10 mouse cellular contexts compared by ENCODE assay signal in the genomic region with DNA sequence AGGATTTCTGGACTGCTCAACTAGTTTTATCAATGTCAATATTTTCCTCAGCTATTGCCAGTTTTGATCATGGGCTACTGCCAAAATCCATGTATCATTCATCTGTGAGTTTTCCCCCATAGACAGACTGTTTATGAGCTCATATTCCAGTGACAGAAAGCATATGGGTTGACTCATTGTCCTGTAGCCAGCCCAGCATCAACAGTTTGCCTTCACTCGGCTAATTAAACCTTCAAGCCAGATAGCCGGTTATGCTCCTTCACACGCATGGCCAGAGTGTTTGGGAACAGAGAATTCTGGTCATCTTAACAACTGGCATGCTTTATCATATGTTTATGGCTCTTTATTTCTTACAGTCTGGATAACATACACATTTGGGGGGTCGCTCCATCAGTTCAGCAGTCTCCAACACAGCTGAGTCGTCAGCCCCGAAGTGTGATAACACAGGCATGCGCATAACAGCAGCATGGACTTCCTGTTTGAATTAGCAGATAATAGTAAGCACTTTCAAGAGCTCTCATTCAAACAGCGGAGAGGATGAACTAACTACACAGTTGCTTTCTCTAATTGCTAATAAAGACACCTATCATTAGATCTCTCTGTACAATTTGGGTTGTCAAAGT. TPM values are rescaled to one million over a fixed set of nuclear protein-coding genes. Genes with fewer than 3 reads are reported as not detected.
DNase-seq lines count a peak whose midpoint lies in the region; ATAC-seq and TF ChIP-seq lines count a peak whose summit lies in the region.
"Had no signal": no experiment of that assay in that cellular context is flagged by ENCODE, and none has a peak within 500 bp of the region (broad histone marks: within the 10 kb centered on the region; RNA-seq: fewer than 3 reads in every experiment).

No protein-coding gene starts in this region.

- no peaks in the 10 kb centered on the region for H3K4me1 ChIP-seq in forebrain, postnatal 0 days (ENCODE audit: insufficient read depth)
- no peaks in the 10 kb centered on the region for H3K4me1 ChIP-seq in liver, embryonic 11.5 days (replicated peaks; ENCODE audit: control insufficient read depth, insufficient read depth, low read length)
- H3K4me1 ChIP-seq in midbrain, embryonic 15.5 days = no peaks in the 10 kb centered on the region
- H3K4me1 ChIP-seq in hindbrain, embryonic 13.5 days (replicated peaks) = no peaks in the 10 kb centered on the region

- no peak overlapping the region for H3K4me2 ChIP-seq in forebrain, postnatal 0 days (ENCODE audit: low read depth)
- no peak overlapping the region for H3K4me2 ChIP-seq in liver, embryonic 11.5 days
- H3K4me2 ChIP-seq in midbrain, embryonic 15.5 days = no peak overlapping the region
- H3K4me2 ChIP-seq in hindbrain, embryonic 13.5 days = no peak overlapping the region

- no peaks in the 10 kb centered on the region for H3K36me3 ChIP-seq in forebrain, postnatal 0 days (ENCODE audit: insufficient read depth)
- no peaks in the 10 kb centered on the region for H3K36me3 ChIP-seq in liver, embryonic 11.5 days (ENCODE audit: control insufficient read depth, insufficient read depth, low read length)
- H3K36me3 ChIP-seq in midbrain, embryonic 15.5 days (replicated peaks) = no peaks in the 10 kb centered on the region
- no peaks in the 10 kb centered on the region for H3K36me3 ChIP-seq in hindbrain, embryonic 13.5 days

- H3K9ac ChIP-seq in forebrain, postnatal 0 days = no peak overlapping the region
- no peak overlapping the region for H3K9ac ChIP-seq in liver, embryonic 11.5 days (ENCODE audit: low read depth, low read length)
- H3K9ac ChIP-seq in midbrain, embryonic 15.5 days = no peak overlapping the region
- H3K9ac ChIP-seq in hindbrain, embryonic 13.5 days = no peak overlapping the region

- no peaks in the 10 kb centered on the region for H3K27me3 ChIP-seq in forebrain, postnatal 0 days (ENCODE audit: insufficient read depth, low read length)
- no peaks in the 10 kb centered on the region for H3K27me3 ChIP-seq in liver, embryonic 11.5 days (replicated peaks; ENCODE audit: control insufficient read depth, insufficient read depth, low read length)
- no peaks in the 10 kb centered on the region for H3K27me3 ChIP-seq in midbrain, embryonic 15.5 days (replicated peaks)
- H3K27me3 ChIP-seq in hindbrain, embryonic 13.5 days = no peaks in the 10 kb centered on the region

- H3K4me3 ChIP-seq in forebrain, postnatal 0 days (ENCODE audit: low read depth, low read length) = no peak overlapping the region
- no peak overlapping the region for H3K4me3 ChIP-seq in liver, embryonic 11.5 days (ENCODE audit: low read depth, low read length)
- no peak overlapping the region for H3K4me3 ChIP-seq in midbrain, embryonic 15.5 days
- no peak overlapping the region for H3K4me3 ChIP-seq in hindbrain, embryonic 13.5 days

- no peaks in the 10 kb centered on the region for H3K9me3 ChIP-seq in forebrain, postnatal 0 days (ENCODE audit: low read length)
- H3K9me3 ChIP-seq in liver, embryonic 11.5 days (ENCODE audit: control insufficient read depth, low read length) = no peaks in the 10 kb centered on the region
- no peaks in the 10 kb centered on the region for H3K9me3 ChIP-seq in midbrain, embryonic 15.5 days
- no peaks in the 10 kb centered on the region for H3K9me3 ChIP-seq in hindbrain, embryonic 13.5 days

- peak; percentile 43 for ATAC-seq in forebrain, postnatal 0 days
- peak; percentile 51 for ATAC-seq in liver, embryonic 11.5 days (replicated peaks; ENCODE audit: low FRiP score)
- no peak for ATAC-seq in midbrain, embryonic 15.5 days (replicated peaks)
- no peak for ATAC-seq in hindbrain, embryonic 13.5 days (ENCODE audit: low FRiP score)
- ATAC-seq: hindbrain, embryonic 16.5 days; midbrain, embryonic 16.5 days had no signal

- no peak for TF ChIP-seq CTCF in forebrain, postnatal 0 days (IDR thresholded peaks at IDR 0.05; ENCODE audit: low read depth)

- DNase-seq in layer of hippocampus, adult 11-12 months (ENCODE audit: low spot score) = peak; percentile 16
- DNase-seq in layer of hippocampus, postnatal 25 days (ENCODE audit: extremely low spot score in 1 of 2, low spot score in 1 of 2) = no peak
- DNase-seq in NIH3T3 (ENCODE audit: low read depth) = peak; percentile 75
- peak; percentile 38 for DNase-seq in forebrain, postnatal 0 days
- DNase-seq in liver, embryonic 11.5 days (ENCODE audit: low spot score) = no peak
- DNase-seq: adrenal gland, postnatal 14 days had no signal

- 63% methylated on average over 8 of the region's 8 CpGs for WGBS in forebrain, postnatal 0 days
- WGBS in liver, embryonic 11.5 days = 43% methylated on average over 8 of the region's 8 CpGs
- 83% methylated on average over 8 of the region's 8 CpGs for WGBS in midbrain, embryonic 15.5 days
- WGBS in hindbrain, embryonic 13.5 days = 87% methylated on average over 8 of the region's 8 CpGs

- no peak overlapping the region for H3K27ac ChIP-seq in forebrain, postnatal 0 days (ENCODE audit: low read depth, low read length)
- no peak overlapping the region for H3K27ac ChIP-seq in liver, embryonic 11.5 days (ENCODE audit: low read depth, low read length)
- H3K27ac ChIP-seq in midbrain, embryonic 15.5 days = no peak overlapping the region
- H3K27ac ChIP-seq in hindbrain, embryonic 13.5 days = no peak overlapping the region

RNA-seq across cellular contexts. Expression of a gene that starts 49.2 kb away (rescaled TPM):
- 10 to 100 TPM; 21.8 to 26.7 TPM for total RNA-seq in layer of hippocampus, postnatal 25 days (2021)
- total RNA-seq in forebrain, postnatal 0 days (2014; rRNA removed) = 30.2 and 36.9 TPM in 2 replicates
- 28.2 and 32.1 TPM in 2 replicates for polyA plus RNA-seq in forebrain, postnatal 0 days (2015; fragmentation: Nextera tagmentation; extraction: Ambion mirVana)
- 64.3 and 67.4 TPM in 2 replicates for polyA plus RNA-seq in liver, embryonic 11.5 days (2014; fragmentation: Nextera tagmentation; extraction: Ambion mirVana)
- 32.6 and 38.6 TPM in 2 replicates for polyA plus RNA-seq in midbrain, embryonic 15.5 days (2015; fragmentation: Nextera tagmentation; extraction: Ambion mirVana)
- 45.4 and 49.2 TPM in 2 replicates for polyA plus RNA-seq in hindbrain, embryonic 13.5 days (2015; fragmentation: Nextera tagmentation; extraction: Ambion mirVana)

Comparison
In these comparisons a context has a peak if more than half of its experiments do, and no peak if none do; other contexts are left out.
1. DNase-seq: peak in layer of hippocampus, adult 11-12 months (single experiment), NIH3T3 (single experiment) and forebrain, postnatal 0 days (single experiment); none in layer of hippocampus, postnatal 25 days (0 of 2) and liver, embryonic 11.5 days (single experiment).
2. ATAC-seq: peak in forebrain, postnatal 0 days (single experiment) and liver, embryonic 11.5 days (single experiment); none in midbrain, embryonic 15.5 days (single experiment) and hindbrain, embryonic 13.5 days (single experiment).